Mouse (Mus musculus): ENCODE data around the gene Vmn2r110. TPM values are rescaled to one million over a fixed set of nuclear protein-coding genes. Genes with fewer than 3 reads are reported as not detected.

Gene Vmn2r110
- not detected in 2 replicates for polyA plus RNA-seq (2014; fragmentation: Nextera tagmentation; extraction: Ambion mirVana)

DNA sequence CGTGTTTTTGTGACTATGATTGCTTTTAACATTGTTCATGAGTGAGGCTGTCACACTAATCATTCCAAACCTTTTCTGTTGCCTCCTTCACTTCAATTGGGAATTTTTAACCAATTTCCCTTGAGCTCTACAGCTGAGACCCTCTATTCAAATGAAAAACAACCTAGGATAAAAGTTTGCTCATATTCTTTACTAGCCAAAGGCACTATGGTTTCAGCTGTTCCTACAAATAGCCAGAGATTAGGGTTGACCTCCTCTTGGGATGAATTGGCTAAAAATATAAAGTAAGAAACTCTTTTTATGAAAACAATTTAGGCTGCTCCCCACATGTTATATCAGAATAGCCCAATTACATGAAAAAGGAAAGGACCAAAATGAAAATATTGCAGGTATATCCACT, at the start of gene Vmn2r110:
Gene Vmn2r110, minus strand, starts transcription at position 101 of the 400 bp plus-strand sequence.
- 18% methylated on average over 1 of the region's 1 CpGs for WGBS
- Histone ChIP-seq H3K4me1 (ENCODE audit: control insufficient read depth in 2 of 2, insufficient read depth in 2 of 2, low read length in 2 of 2) (no peaks in the 10 kb centered on the region), H3K27me3 (ENCODE audit: control insufficient read depth, insufficient read depth, low read length) (no peaks in the 10 kb centered on the region), H3K4me3 (ENCODE audit: control insufficient read depth in 1 of 2, insufficient read depth in 1 of 2, low read depth in 1 of 2, low read length in 2 of 2) (no peak within 1 kb of the TSS), H3K27ac (replicated peaks in 1 of 2; ENCODE audit: control insufficient read depth in 1 of 2, insufficient read depth in 1 of 2, low read depth in 2 of 2, low read length in 2 of 2) (no peak within 1 kb of the TSS), H3K36me3 (ENCODE audit: control insufficient read depth, insufficient read depth, low read length) (no peaks in the 10 kb centered on the region), H3K4me2 (ENCODE audit: low read length) (no peak within 1 kb of the TSS), H3K9me3 (ENCODE audit: control insufficient read depth, low read length) (peaks cover 2% of the 10 kb centered on the region; the same call in 1 of the 2 replicates), H3K9ac (ENCODE audit: low read length) (no peak within 1 kb of the TSS)
- no peak for ATAC-seq (ENCODE audit: insufficient number of reproducible peaks, insufficient read depth, low FRiP score, low read depth)

DNA sequence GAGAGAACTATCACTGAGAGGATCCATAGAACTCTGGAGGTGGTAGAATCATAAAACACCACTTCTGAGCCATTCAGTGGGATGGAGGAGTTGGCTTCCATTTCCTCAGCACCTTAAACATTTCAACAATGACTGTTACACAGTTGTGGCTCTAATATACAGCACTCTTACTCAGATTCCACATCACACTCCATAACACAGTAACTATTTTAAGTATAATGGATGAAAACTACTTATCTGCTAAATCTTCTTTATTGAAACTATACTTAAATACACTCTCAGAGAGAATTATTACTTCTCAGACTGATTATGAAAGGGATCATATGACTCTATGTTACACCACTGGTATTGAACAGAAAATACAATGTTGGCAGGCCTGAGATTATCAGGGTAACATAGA, 28.6 kb upstream of the Vmn2r110 start, which contains the start of gene Fpr-rs3:
Gene Fpr-rs3, minus strand, starts transcription at position 101 of the 400 bp plus-strand sequence.
- no peak for ATAC-seq (ENCODE audit: insufficient number of reproducible peaks, insufficient read depth, low FRiP score, low read depth)
- Histone ChIP-seq H3K9me3 (ENCODE audit: control insufficient read depth, low read length) (peaks cover 2% of the 10 kb centered on the region; the same call in 1 of the 2 replicates), H3K4me3 (ENCODE audit: control insufficient read depth in 1 of 2, insufficient read depth in 1 of 2, low read depth in 1 of 2, low read length in 2 of 2) (no peak within 1 kb of the TSS), H3K9ac (ENCODE audit: low read length) (no peak within 1 kb of the TSS), H3K4me2 (ENCODE audit: low read length) (no peak within 1 kb of the TSS), H3K27ac (replicated peaks in 1 of 2; ENCODE audit: control insufficient read depth in 1 of 2, insufficient read depth in 1 of 2, low read depth in 2 of 2, low read length in 2 of 2) (no peak within 1 kb of the TSS), H3K27me3 (ENCODE audit: control insufficient read depth, insufficient read depth, low read length) (no peaks in the 10 kb centered on the region), H3K4me1 (ENCODE audit: control insufficient read depth in 2 of 2, insufficient read depth in 2 of 2, low read length in 2 of 2) (no peaks in the 10 kb centered on the region), H3K36me3 (ENCODE audit: control insufficient read depth, insufficient read depth, low read length) (no peaks in the 10 kb centered on the region)

DNA sequence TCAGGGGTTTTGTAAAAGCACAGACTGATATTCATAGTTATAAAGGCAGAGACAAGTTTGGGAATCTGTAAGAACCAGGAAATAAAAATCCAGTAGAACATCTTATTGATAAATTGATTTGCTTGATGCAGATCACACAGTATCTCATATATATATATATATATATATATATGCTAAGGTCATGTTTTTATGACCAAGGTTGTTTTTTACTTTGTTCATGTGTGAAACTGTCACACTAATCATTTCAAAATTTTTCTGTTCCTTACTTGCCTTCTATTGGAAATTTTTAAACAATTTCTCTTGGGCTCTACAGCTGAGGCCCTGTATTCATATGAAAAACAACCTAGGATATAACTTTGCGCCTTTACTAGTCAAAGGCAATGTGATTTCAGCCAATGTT, 31.6 kb downstream of the Vmn2r110 start, which contains the start of gene Vmn2r109:
Gene Vmn2r109, minus strand, starts transcription at position 101 of the 400 bp plus-strand sequence.
- Histone ChIP-seq H3K27me3 (ENCODE audit: control insufficient read depth, insufficient read depth, low read length) (no peaks in the 10 kb centered on the region), H3K27ac (replicated peaks in 1 of 2; ENCODE audit: control insufficient read depth in 1 of 2, insufficient read depth in 1 of 2, low read depth in 2 of 2, low read length in 2 of 2) (no peak within 1 kb of the TSS)
- WGBS: 76% methylated on average over 1 of the region's 1 CpGs

More for the DNA sequence above, 31.6 kb downstream of the Vmn2r110 start, which contains the start of gene Vmn2r109:
- ATAC-seq (ENCODE audit: insufficient number of reproducible peaks, insufficient read depth, low FRiP score, low read depth): no peak
- H3K9me3 ChIP-seq (ENCODE audit: control insufficient read depth, low read length): no peaks in the 10 kb centered on the region
- no peak within 1 kb of the TSS for H3K4me3 ChIP-seq (ENCODE audit: control insufficient read depth in 1 of 2, insufficient read depth in 1 of 2, low read depth in 1 of 2, low read length in 2 of 2)
- no peaks in the 10 kb centered on the region for H3K36me3 ChIP-seq (ENCODE audit: control insufficient read depth, insufficient read depth, low read length)
- no peak within 1 kb of the TSS for H3K9ac ChIP-seq (ENCODE audit: low read length)
- no peak within 1 kb of the TSS for H3K4me2 ChIP-seq (ENCODE audit: low read length)
- H3K4me1 ChIP-seq (ENCODE audit: control insufficient read depth in 2 of 2, insufficient read depth in 2 of 2, low read length in 2 of 2): no peaks in the 10 kb centered on the region

Other genes starting within 250 kb of the Vmn2r110 start
- not detected in 2 replicates for gene Vmn1r224, start 182.3 kb downstream of the Vmn2r110 start, polyA plus RNA-seq (2014; fragmentation: Nextera tagmentation; extraction: Ambion mirVana)
- gene Vmn2r108, start 115.1 kb downstream of the Vmn2r110 start, polyA plus RNA-seq (2014; fragmentation: Nextera tagmentation; extraction: Ambion mirVana): not detected in 2 replicates
- not detected in 2 replicates for gene Vmn1r225, start 98.3 kb downstream of the Vmn2r110 start, polyA plus RNA-seq (2014; fragmentation: Nextera tagmentation; extraction: Ambion mirVana)
- gene Vmn2r109, start 31.7 kb downstream of the Vmn2r110 start, polyA plus RNA-seq (2014; fragmentation: Nextera tagmentation; extraction: Ambion mirVana): not detected in 2 replicates
- gene Fpr-rs3, start 28.5 kb upstream of the Vmn2r110 start, polyA plus RNA-seq (2014; fragmentation: Nextera tagmentation; extraction: Ambion mirVana): not detected in 2 replicates
- gene Vmn1r226, start 86.4 kb upstream of the Vmn2r110 start, polyA plus RNA-seq (2014; fragmentation: Nextera tagmentation; extraction: Ambion mirVana): not detected in 2 replicates
- gene Vmn1r227, start 133.4 kb upstream of the Vmn2r110 start, polyA plus RNA-seq (2014; fragmentation: Nextera tagmentation; extraction: Ambion mirVana): not detected in 2 replicates
- not detected in 2 replicates for gene Vmn1r228, start 189.7 kb upstream of the Vmn2r110 start, polyA plus RNA-seq (2014; fragmentation: Nextera tagmentation; extraction: Ambion mirVana)
- gene Vmn1r229, start 215.1 kb upstream of the Vmn2r110 start, polyA plus RNA-seq (2014; fragmentation: Nextera tagmentation; extraction: Ambion mirVana): not detected in 2 replicates
- not detected in 2 replicates for gene Vmn1r230, start 244.0 kb upstream of the Vmn2r110 start, polyA plus RNA-seq (2014; fragmentation: Nextera tagmentation; extraction: Ambion mirVana)